Mouse (Mus musculus) cerebellum, adult 11-12 months (tissue): ENCODE data around the gene Grin3b.

Source experiments
- DNase-seq: peaks from one replicate; pipeline ENCODE4 v3.0.0; 2022

The Grin3b gene

GRCm38 (mm10) chr10:79968181-79968580, 2.3 kb upstream of the Grin3b start:
- no peak for DNase-seq

- DNase-seq: no peak
These were observed 1.4 kb upstream of the Grin3b start for GRCm38 (mm10) chr10:79969124-79969568.

GRCm38 (mm10) chr10:79971183-79971497, 625 bp downstream of the Grin3b start:
- DNase-seq: no peak

- no peak for DNase-seq
These were observed 2.3 kb downstream of the Grin3b start for GRCm38 (mm10) chr10:79972831-79973230.

- no peak for DNase-seq
These were observed 3.6 kb downstream of the Grin3b start for GRCm38 (mm10) chr10:79974087-79974486.

GRCm38 (mm10) chr10:79974668-79975067, 4.2 kb downstream of the Grin3b start:
- DNase-seq: no peak

- DNase-seq: no peak
These were observed 5.7 kb downstream of the Grin3b start for GRCm38 (mm10) chr10:79976071-79976721.

- DNase-seq: no peak
These were observed 6.2 kb downstream of the Grin3b start for GRCm38 (mm10) chr10:79976722-79977107.

GRCm38 (mm10) chr10:79977324-79977723, 6.8 kb downstream of the Grin3b start:
- no peak for DNase-seq

GRCm38 (mm10) chr10:79978061-79978460, 7.5 kb downstream of the Grin3b start:
- DNase-seq: no peak

GRCm38 (mm10) chr10:79979401-79980155, 9.1 kb downstream of the Grin3b start:
- DNase-seq: no peak

- peak; percentile 78 for DNase-seq
These were observed 12.7 kb downstream of the Grin3b start for GRCm38 (mm10) chr10:79983205-79983604.

- peak; percentile 89 for DNase-seq
These were observed 13.2 kb downstream of the Grin3b start for GRCm38 (mm10) chr10:79983670-79984069.

- peak; percentile 87 for DNase-seq
These were observed 13.8 kb downstream of the Grin3b start, which contains the start of gene Tmem259 for GRCm38 (mm10) chr10:79984195-79984816. Gene Tmem259, minus strand, starts transcription at chr10:79984330.

GRCm38 (mm10) chr10:79984871-79985270, 14.4 kb downstream of the Grin3b start:
- DNase-seq: peak; percentile 99

- DNase-seq: peak; percentile 86
These were observed 15.1 kb downstream of the Grin3b start for GRCm38 (mm10) chr10:79985334-79986231.

GRCm38 (mm10) chr10:79986232-79986878, 15.8 kb downstream of the Grin3b start:
- DNase-seq: peak; percentile 73

GRCm38 (mm10) chr10:79986963-79987362, 16.4 kb downstream of the Grin3b start:
- DNase-seq: peak; percentile 85

GRCm38 (mm10) chr10:79987771-79988505, 17.4 kb downstream of the Grin3b start:
- no peak for DNase-seq

GRCm38 (mm10) chr10:79988506-79989271, 18.2 kb downstream of the Grin3b start, which contains the start of gene Cnn2:
Gene Cnn2, plus strand, starts transcription at chr10:79988584.
- no peak for DNase-seq
